Mouse (Mus musculus) gastrocnemius, postnatal 14 days (tissue): Measurements from ENCODE around the gene Cacna1f. TPM values are rescaled to one million over a fixed set of nuclear protein-coding genes. Genes with fewer than 3 reads are reported as not detected.

ENCODE experiments used
- DNase-seq: peaks from one replicate; pipeline ENCODE4 v3.0.0; 2021; ENCODE audit warnings: mixed read lengths
- intact Hi-C: fragments of 180-260 bp; cut with DNase I; formaldehyde crosslinking; loops from one replicate; pipeline ENCODE4 v1.15.1; 2025; ENCODE audit warnings: low total_unique reads
- long read RNA-seq, 2 experiments: library from polyadenylated mRNA; stranded (forward); transcript quantifications; one replicate each; pipeline ENCODE4 v2.0.0; 2021
- total RNA-seq, 2 experiments: library from RNA; stranded (reverse); gene quantifications; 2 replicates each; pipeline ENCODE4 v1.2.3; 2021

The Cacna1f gene
- total RNA-seq: not detected
- long read RNA-seq, experiment 1: 0 reads
- long read RNA-seq, experiment 2: 0 reads

GRCm38 (mm10) chrX:7606783-7607182, at the start of gene Cacna1f:
Gene Cacna1f (plus strand): TSS chrX:7607083.
- no peak for DNase-seq
- intact Hi-C loops: no loop called here

GRCm38 (mm10) chrX:7563076-7563475, 43.8 kb upstream of the Cacna1f start:
- DNase-seq: no peak
- intact Hi-C loops: no loop called here

GRCm38 (mm10) chrX:7566352-7566751, 40.5 kb upstream of the Cacna1f start:
- DNase-seq: no peak
- intact Hi-C loops: no loop called here

GRCm38 (mm10) chrX:7567491-7567890, 39.4 kb upstream of the Cacna1f start:
- no peak for DNase-seq
- intact Hi-C loops: no loop called here

GRCm38 (mm10) chrX:7570481-7571175, 36.3 kb upstream of the Cacna1f start:
- no peak for DNase-seq
- intact Hi-C loops: no loop called here

- intact Hi-C loops: no loop called here
- no peak for DNase-seq
Observed at GRCm38 (mm10) chrX:7571565-7572136, 35.2 kb upstream of the Cacna1f start.

- intact Hi-C loops: no loop called here
- DNase-seq: no peak
Observed at GRCm38 (mm10) chrX:7572466-7572865, 34.4 kb upstream of the Cacna1f start.

- DNase-seq: peak; percentile 49
- intact Hi-C loops: no loop called here
Observed at GRCm38 (mm10) chrX:7573176-7574086, 33.5 kb upstream of the Cacna1f start, which contains the start of gene Foxp3. Gene Foxp3 (plus strand): TSS chrX:7573644.

GRCm38 (mm10) chrX:7574087-7574884, 32.6 kb upstream of the Cacna1f start, which contains the start of gene Ppp1r3f:
Gene Ppp1r3f (minus strand): TSS chrX:7574283.
- intact Hi-C loops: no loop called here

GRCm38 (mm10) chrX:7574885-7575231, 32.0 kb upstream of the Cacna1f start:
- DNase-seq: no peak
- intact Hi-C loops: no loop called here

More at GRCm38 (mm10) chrX:7574087-7574884, 32.6 kb upstream of the Cacna1f start, which contains the start of gene Ppp1r3f:
- DNase-seq: peak; percentile 92

- intact Hi-C loops: no loop called here
- no peak for DNase-seq
Observed at GRCm38 (mm10) chrX:7581151-7581550, 25.7 kb upstream of the Cacna1f start.

GRCm38 (mm10) chrX:7583881-7584280, 23.0 kb upstream of the Cacna1f start:
- no peak for DNase-seq
- intact Hi-C loops: no loop called here

GRCm38 (mm10) chrX:7586356-7586755, 20.5 kb upstream of the Cacna1f start:
- DNase-seq: no peak
- intact Hi-C loops: no loop called here

GRCm38 (mm10) chrX:7595371-7595770, 11.5 kb upstream of the Cacna1f start:
- no peak for DNase-seq
- intact Hi-C loops: no loop called here

- intact Hi-C loops: no loop called here
- DNase-seq: no peak
Observed at GRCm38 (mm10) chrX:7604004-7604403, 2.9 kb upstream of the Cacna1f start.

GRCm38 (mm10) chrX:7604879-7605574, 1.9 kb upstream of the Cacna1f start, which contains the start of gene Ccdc22:
Gene Ccdc22 (minus strand): TSS chrX:7605517.
- DNase-seq: peak; percentile 82
- intact Hi-C loops: no loop called here

GRCm38 (mm10) chrX:7605575-7605941, 1.3 kb upstream of the Cacna1f start:
- no peak for DNase-seq
- intact Hi-C loops: no loop called here

GRCm38 (mm10) chrX:7610035-7610434, 3.2 kb downstream of the Cacna1f start:
- intact Hi-C loops: no loop called here

More at GRCm38 (mm10) chrX:7610035-7610434, 3.2 kb downstream of the Cacna1f start:
- DNase-seq: no peak
